ENCODE assay signal across 20 mouse cellular contexts in the genomic region with DNA sequence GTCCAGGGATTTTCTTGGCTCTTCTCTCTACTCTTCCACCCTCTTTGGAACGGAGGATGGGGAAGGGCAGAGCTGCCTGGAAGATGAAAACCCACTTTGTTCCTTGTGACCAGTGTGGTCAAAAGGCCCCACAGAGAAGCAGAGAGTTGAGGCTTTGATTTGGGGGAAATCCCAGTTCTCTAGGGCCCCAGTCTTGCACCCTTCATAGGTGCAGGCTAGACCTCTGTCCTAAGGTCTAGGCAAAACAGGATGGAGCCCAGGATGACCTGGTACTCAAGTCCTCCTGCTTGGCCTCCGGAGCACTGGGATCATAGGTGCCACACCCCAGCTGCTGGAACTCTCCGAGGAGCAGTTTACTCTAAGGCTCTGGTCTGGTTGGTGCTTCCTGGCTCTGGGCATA.
A peak's percentile ranks its signal among the peaks of the same experiment; 100 is the strongest.
DNase-seq lines count a peak whose midpoint lies in the region; ATAC-seq and TF ChIP-seq lines count a peak whose summit lies in the region.
"Had no signal": no experiment of that assay in that cellular context is flagged by ENCODE, and none has a peak within 500 bp of the region (broad histone marks: within the 10 kb centered on the region; RNA-seq: fewer than 3 reads in every experiment).

No protein-coding gene starts in this region.

- no peak for DNase-seq in hindbrain, postnatal 0 days (ENCODE audit: low spot score)
- no peak for DNase-seq in thymus, adult 2 months
- no peak for DNase-seq in thymus, postnatal 4 days
- peak; percentile 25 for DNase-seq in induced T-regulatory cell, adult 2 months (ENCODE audit: low read depth)
- DNase-seq in T-cell, adult 2 months (ENCODE audit: low spot score) = no peak
- no peak for DNase-seq in urinary bladder, adult 2 months (ENCODE audit: low spot score)
- DNase-seq: adrenal gland, adult 2 months; adrenal gland, postnatal 10 days; adrenal gland, postnatal 25 days; cerebellum, adult 11-12 months; cerebellum, adult 2 months; cerebellum, adult 9-10 months; cerebellum, postnatal 10 days; cerebellum, postnatal 25 days; forebrain, postnatal 0 days had no signal

- H3K4me3 ChIP-seq in hindbrain, embryonic 13.5 days = no peak overlapping the region
- H3K4me3 ChIP-seq in hindbrain, postnatal 0 days (ENCODE audit: low read length) = no peak overlapping the region
- no peak overlapping the region for H3K4me3 ChIP-seq in thymus, adult 2 months (ENCODE audit: control insufficient read depth, insufficient read depth, low read length)
- H3K4me3 ChIP-seq in embryonic facial prominence, embryonic 13.5 days = no peak overlapping the region
- H3K4me3 ChIP-seq: forebrain, embryonic 13.5 days; forebrain, embryonic 15.5 days had no signal

- no peak for TF ChIP-seq POLR2A in thymus, adult 2 months (IDR thresholded peaks at IDR 0.05; ENCODE audit: control insufficient read depth, extremely low read depth, insufficient read depth, low read length, poor library complexity)

- no peaks in the 10 kb centered on the region for H3K27me3 ChIP-seq in hindbrain, embryonic 13.5 days
- H3K27me3 ChIP-seq in hindbrain, postnatal 0 days (ENCODE audit: insufficient read depth, low read length) = no peaks in the 10 kb centered on the region
- no peaks in the 10 kb centered on the region for H3K27me3 ChIP-seq in thymus, adult 2 months (ENCODE audit: control insufficient read depth, insufficient read depth, low read length)
- no peaks in the 10 kb centered on the region for H3K27me3 ChIP-seq in embryonic facial prominence, embryonic 13.5 days
- H3K27me3 ChIP-seq: forebrain, embryonic 13.5 days; forebrain, embryonic 15.5 days; Patski had no signal

- peaks cover 97% of the 10 kb centered on the region for H3K36me3 ChIP-seq in hindbrain, embryonic 13.5 days
- peaks cover 51% of the 10 kb centered on the region for H3K36me3 ChIP-seq in hindbrain, postnatal 0 days (ENCODE audit: insufficient read depth, low read length)
- H3K36me3 ChIP-seq in thymus, adult 2 months (ENCODE audit: control insufficient read depth, insufficient read depth, low read length) = peaks cover 94% of the 10 kb centered on the region
- peaks cover 97% of the 10 kb centered on the region for H3K36me3 ChIP-seq in embryonic facial prominence, embryonic 13.5 days

- 91% methylated on average over 3 of the region's 3 CpGs for WGBS in hindbrain, embryonic 13.5 days
- 76% methylated on average over 3 of the region's 3 CpGs for WGBS in hindbrain, postnatal 0 days
- 89% methylated on average over 3 of the region's 3 CpGs for WGBS in thymus, adult 2 months
- 57% methylated on average over 3 of the region's 3 CpGs for WGBS in embryonic facial prominence, embryonic 13.5 days

- H3K9me3 ChIP-seq in hindbrain, embryonic 13.5 days = no peaks in the 10 kb centered on the region
- no peaks in the 10 kb centered on the region for H3K9me3 ChIP-seq in hindbrain, postnatal 0 days (ENCODE audit: low read length)
- no peaks in the 10 kb centered on the region for H3K9me3 ChIP-seq in embryonic facial prominence, embryonic 13.5 days
- H3K9me3 ChIP-seq: forebrain, embryonic 13.5 days; forebrain, embryonic 15.5 days had no signal

- H3K4me2 ChIP-seq in hindbrain, embryonic 13.5 days = no peak overlapping the region
- no peak overlapping the region for H3K4me2 ChIP-seq in hindbrain, postnatal 0 days (ENCODE audit: low read depth, low read length)
- no peak overlapping the region for H3K4me2 ChIP-seq in embryonic facial prominence, embryonic 13.5 days
- H3K4me2 ChIP-seq: forebrain, embryonic 13.5 days; forebrain, embryonic 15.5 days had no signal

- H3K4me1 ChIP-seq in hindbrain, embryonic 13.5 days (replicated peaks) = no peaks in the 10 kb centered on the region
- H3K4me1 ChIP-seq in hindbrain, postnatal 0 days (ENCODE audit: insufficient read depth, low read length) = no peaks in the 10 kb centered on the region
- H3K4me1 ChIP-seq in thymus, adult 2 months (replicated peaks; ENCODE audit: control insufficient read depth, insufficient read depth, low read length) = no peaks in the 10 kb centered on the region; the same call in 1 of the 2 replicates
- peaks cover 17% of the 10 kb centered on the region for H3K4me1 ChIP-seq in embryonic facial prominence, embryonic 13.5 days
- H3K4me1 ChIP-seq: forebrain, embryonic 13.5 days; forebrain, embryonic 15.5 days had no signal

- no peak for TF ChIP-seq CTCF in hindbrain, postnatal 0 days (IDR thresholded peaks at IDR 0.05; ENCODE audit: low read depth)
- TF ChIP-seq CTCF in thymus, adult 2 months (IDR thresholded peaks at IDR 0.05; ENCODE audit: borderline replicate concordance, control insufficient read depth, extremely low read depth, insufficient read depth, low read length, poor library complexity) = no peak

- ATAC-seq in hindbrain, embryonic 13.5 days (ENCODE audit: low FRiP score) = no peak
- ATAC-seq in hindbrain, postnatal 0 days = no peak
- no peak for ATAC-seq in embryonic facial prominence, embryonic 13.5 days (ENCODE audit: insufficient number of reproducible peaks, insufficient read depth, low FRiP score, low TSS enrichment, low read depth)
- ATAC-seq: forebrain, embryonic 13.5 days; forebrain, embryonic 15.5 days; forebrain, postnatal 0 days; Patski had no signal

- peak overlapping the region; percentile 8; the same call in 1 of the 2 replicates for H3K27ac ChIP-seq in hindbrain, embryonic 13.5 days
- H3K27ac ChIP-seq in hindbrain, postnatal 0 days = no peak overlapping the region
- peak overlapping the region; percentile 12; the same call in 1 of the 2 replicates for H3K27ac ChIP-seq in thymus, adult 2 months (ENCODE audit: control insufficient read depth, insufficient read depth, low read length)
- peak overlapping the region; percentile 48; the same call in 1 of the 2 replicates for H3K27ac ChIP-seq in embryonic facial prominence, embryonic 13.5 days
- H3K27ac ChIP-seq: forebrain, embryonic 13.5 days; forebrain, embryonic 15.5 days had no signal

- no peak overlapping the region for H3K9ac ChIP-seq in hindbrain, embryonic 13.5 days
- H3K9ac ChIP-seq in hindbrain, postnatal 0 days (replicated peaks; ENCODE audit: low read length) = no peak overlapping the region
- H3K9ac ChIP-seq in embryonic facial prominence, embryonic 13.5 days = no peak overlapping the region
- H3K9ac ChIP-seq: forebrain, embryonic 13.5 days; forebrain, embryonic 15.5 days; forebrain, postnatal 0 days had no signal
